Mouse (Mus musculus): ENCODE measurements around the gene Cdkal1.

DNA sequence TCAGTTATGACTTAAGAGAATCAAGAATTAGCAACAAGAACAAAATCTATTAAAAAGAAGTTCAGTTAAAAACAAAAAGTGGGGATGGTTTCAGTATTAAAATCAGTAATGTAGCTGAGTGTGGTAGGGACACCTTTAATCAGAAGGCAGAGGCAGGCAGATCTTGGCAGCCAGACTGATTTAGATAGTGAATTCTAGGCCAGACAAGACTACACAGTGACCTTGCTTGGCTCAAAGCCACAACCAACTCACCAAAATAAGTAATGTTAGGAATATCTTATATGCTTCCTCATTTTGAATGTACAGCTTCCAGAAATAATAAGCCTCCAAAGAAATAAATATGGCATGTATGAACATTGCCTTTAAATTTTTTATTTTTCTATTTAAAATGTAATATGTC is 301.7 kb downstream of the Cdkal1 start:
- TF ChIP-seq CTCF (IDR thresholded peaks at IDR 0.05; ENCODE audit: control insufficient read depth, insufficient read depth, insufficient read length) (no peak), MAX (IDR thresholded peaks at IDR 0.05) (no peak)
